In genomic region chr8:70026151-70026550, GRCm38 (mm10) we compare ENCODE assay signal across 26 mouse cellular contexts. TPM values are rescaled to one million over a fixed set of nuclear protein-coding genes. Genes with fewer than 3 reads are reported as not detected.
"Had no signal": no experiment of that assay in that cellular context is flagged by ENCODE, and none has a peak within 500 bp of the region (broad histone marks: within the 10 kb centered on the region; RNA-seq: fewer than 3 reads in every experiment).

No protein-coding gene starts in this region.

- H3K9ac ChIP-seq: hindbrain, embryonic 14.5 days; liver, embryonic 15.5 days; lung, embryonic 15.5 days; midbrain, embryonic 13.5 days; neural tube, embryonic 13.5 days; stomach, embryonic 15.5 days had no signal

- DNase-seq: lung, adult 18-20 months; lung, postnatal 10 days; lung, postnatal 36 days; retina, postnatal 1 day; right cerebral cortex, postnatal 25 days; spleen, adult 18-20 months; thymus, adult 2 months; thymus, postnatal 14 days; thymus, postnatal 4 days had no signal

- H3K27ac ChIP-seq: hindbrain, embryonic 14.5 days; hindbrain, postnatal 0 days; kidney, postnatal 0 days; left cerebral cortex, adult 2 months; liver, embryonic 15.5 days; lung, embryonic 15.5 days; midbrain, embryonic 10.5 days; midbrain, embryonic 13.5 days; neural tube, embryonic 13.5 days; stomach, embryonic 15.5 days had no signal

- H3K4me3 ChIP-seq: left cerebral cortex, adult 2 months; liver, embryonic 15.5 days; lung, embryonic 15.5 days; midbrain, embryonic 10.5 days; midbrain, embryonic 13.5 days; myocyte; neural tube, embryonic 13.5 days; stomach, embryonic 15.5 days had no signal

- ATAC-seq: hindbrain, postnatal 0 days; inflammation-experienced regulatory T-cells, adult 6 months; midbrain, embryonic 13.5 days; midbrain, embryonic 16.5 days had no signal

- H3K9me3 ChIP-seq: liver, embryonic 15.5 days; lung, embryonic 15.5 days; megakaryocyte, embryonic 14.5 days; midbrain, embryonic 10.5 days; midbrain, embryonic 13.5 days; neural tube, embryonic 13.5 days; stomach, embryonic 15.5 days had no signal

- H3K4me1 ChIP-seq: lung, embryonic 15.5 days; midbrain, embryonic 10.5 days; midbrain, embryonic 13.5 days; neural tube, embryonic 13.5 days; stomach, embryonic 15.5 days had no signal

- H3K27me3 ChIP-seq: liver, embryonic 15.5 days; lung, embryonic 15.5 days; megakaryocyte, embryonic 14.5 days; midbrain, embryonic 13.5 days; neural tube, embryonic 13.5 days; stomach, embryonic 15.5 days had no signal

- H3K4me2 ChIP-seq: hindbrain, embryonic 14.5 days; liver, embryonic 11.5 days; liver, embryonic 15.5 days; lung, embryonic 15.5 days; midbrain, embryonic 13.5 days; neural tube, embryonic 13.5 days; stomach, embryonic 15.5 days had no signal

RNA-seq across cellular contexts. Expression of gene Tm6sf2, which starts 46.6 kb away (rescaled TPM):
- total RNA-seq: hindbrain, postnatal 0 days; monocyte, adult 5-6 weeks had no signal

RNA-seq across cellular contexts. Expression of gene Hapln4, which starts 57.1 kb away (rescaled TPM):
- total RNA-seq: monocyte, adult 5-6 weeks; neutrophil, adult 5-6 weeks had no signal
- polyA plus RNA-seq: inflammation-experienced regulatory T-cells, adult 6 months; kidney, postnatal 0 days; lung, embryonic 15.5 days had no signal
